Mouse (Mus musculus) hindbrain, postnatal 0 days (tissue): ENCODE data around the gene Eif5. TPM values are rescaled to one million over a fixed set of nuclear protein-coding genes. Genes with fewer than 3 reads are reported as not detected.
"Not testable (repeated sequence)": the region's sequence is repeated elsewhere in the genome, so short reads cannot be mapped to it uniquely, and the experiment has no call there.

Experiments used
- ATAC-seq: fragments of 200-750 bp; cut with Nextera tagmentation; 2 replicates; pipeline ENCODE4 v1.8.0; 2017; ENCODE audit warnings: mild to moderate bottlenecking, moderate TSS enrichment, moderate library complexity
- DNase-seq: peaks from one replicate; pipeline ENCODE4 v3.0.0-alpha.2; 2015; ENCODE audit warnings: low spot score
- H3K27ac ChIP-seq: fragments of 300-500 bp; sonication (generic); 2 replicates; pipeline ENCODE4 v1.5.1; 2014; ENCODE audit warnings: mild to moderate bottlenecking
- H3K27me3 ChIP-seq: fragments of 300-500 bp; sonication (generic); 2 replicates; pipeline ENCODE4 v1.6.1; 2014; ENCODE audit warnings: low read length, mixed read lengths; ENCODE audit not compliant: insufficient read depth
- H3K36me3 ChIP-seq: fragments of 300-500 bp; sonication (generic); 2 replicates; pipeline ENCODE4 v1.6.1; 2014; ENCODE audit warnings: low read length, mixed read lengths; ENCODE audit not compliant: insufficient read depth
- H3K4me1 ChIP-seq: fragments of 300-500 bp; sonication (generic); 2 replicates; pipeline ENCODE4 v1.6.1; 2014; ENCODE audit warnings: antibody characterized with exemption, low read length, mixed read lengths; ENCODE audit not compliant: insufficient read depth
- H3K4me2 ChIP-seq: fragments of 300-500 bp; sonication (generic); 2 replicates; pipeline ENCODE4 v1.6.1; 2014; ENCODE audit warnings: low read depth, mild to moderate bottlenecking, low read length, moderate library complexity, mixed read lengths
- H3K4me3 ChIP-seq: fragments of 300-500 bp; sonication (generic); 2 replicates; pipeline ENCODE4 v1.5.1; 2014; ENCODE audit warnings: low read length
- H3K9ac ChIP-seq: fragments of 300-500 bp; sonication (generic); replicated peaks from 2 replicates; pipeline ENCODE4 v1.6.1; 2014; ENCODE audit warnings: mild to moderate bottlenecking, low read length, moderate library complexity, mixed read lengths
- H3K9me3 ChIP-seq: fragments of 300-500 bp; sonication (generic); 2 replicates; pipeline ENCODE4 v1.6.1; 2016; ENCODE audit warnings: low read length, mixed read lengths
- CTCF ChIP-seq: IDR thresholded peaks from 2 replicates; pipeline ENCODE4 v1.5.1; 2016; ENCODE audit warnings: antibody characterized with exemption, control low read depth, low read depth
- WGBS: fragments of 180-500 bp; shearing (Covaris S2); extraction: QIAGEN DNeasy Blood & Tissue Kit; methylation state at CpG from one replicate; pipeline ENCODE4 v1.1.7; 2014; 5-methylcytosine and 5-hydroxymethylcytosine counted together
- polyA plus RNA-seq: library from polyadenylated mRNA; unstranded; fragments of >200 nt; fragmentation: Nextera tagmentation; extraction: Ambion mirVana; gene quantifications from 2 replicates; pipeline ENCODE4 v1.2.1, GENCODE M21; 2015
- total RNA-seq: library from RNA; depleted of rRNA; stranded (reverse); fragments of >200 nt; gene quantifications from 2 replicates; pipeline ENCODE4 v1.2.3, GENCODE M21; 2014

The Eif5 gene
- total and polyA plus RNA-seq, 2 experiments from 2014 or later: 197 to 576 TPM

DNA sequence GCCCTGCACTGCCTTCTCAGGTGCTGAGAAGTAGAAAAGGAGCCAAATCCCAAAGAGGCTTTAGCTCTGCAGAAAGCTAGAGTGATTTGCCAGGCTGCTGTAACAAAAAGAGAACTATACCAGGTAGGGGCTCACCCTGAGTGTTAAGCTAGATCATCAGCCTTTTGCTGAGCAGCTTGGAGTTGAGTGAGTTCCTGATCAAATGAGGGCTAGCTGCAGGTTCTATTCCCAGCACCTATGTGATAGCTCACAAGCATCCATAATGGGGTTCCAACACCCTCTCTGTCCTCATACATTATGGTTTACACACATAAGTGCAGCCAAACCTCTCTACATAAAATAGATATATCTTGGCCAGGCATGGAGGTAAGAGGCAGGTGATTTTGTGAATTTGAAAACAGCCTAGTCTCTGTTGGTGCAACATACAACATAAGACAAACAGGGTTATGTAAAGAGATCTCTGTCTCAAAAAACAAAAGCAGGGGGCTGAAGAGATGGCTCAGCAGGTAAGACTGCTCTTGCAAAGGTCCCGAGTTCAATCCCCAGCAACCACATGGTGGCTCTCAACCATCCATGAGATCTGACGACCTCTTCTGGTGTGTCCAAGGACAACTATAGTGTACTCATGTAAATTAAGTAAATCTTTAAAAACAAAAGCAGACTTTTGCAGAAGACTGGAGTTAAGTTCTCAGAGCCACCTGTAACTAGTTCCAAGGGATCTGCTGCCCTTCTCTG, 10.9 kb downstream of the Eif5 start:
- ATAC-seq (no peak), DNase-seq (no peak)
- Histone ChIP-seq H3K9ac (no peak overlapping the region), H3K4me2 (no peak overlapping the region), H3K27ac (no peak overlapping the region), H3K4me1 (no peaks in the 10 kb centered on the region), H3K4me3 (no peak overlapping the region), H3K36me3 (peaks cover 26% of the 10 kb centered on the region), H3K27me3 (no peaks in the 10 kb centered on the region), H3K9me3 (no peaks in the 10 kb centered on the region)
- TF ChIP-seq CTCF: no peak
- 50% methylated on average over 2 of the region's 2 CpGs for WGBS

DNA sequence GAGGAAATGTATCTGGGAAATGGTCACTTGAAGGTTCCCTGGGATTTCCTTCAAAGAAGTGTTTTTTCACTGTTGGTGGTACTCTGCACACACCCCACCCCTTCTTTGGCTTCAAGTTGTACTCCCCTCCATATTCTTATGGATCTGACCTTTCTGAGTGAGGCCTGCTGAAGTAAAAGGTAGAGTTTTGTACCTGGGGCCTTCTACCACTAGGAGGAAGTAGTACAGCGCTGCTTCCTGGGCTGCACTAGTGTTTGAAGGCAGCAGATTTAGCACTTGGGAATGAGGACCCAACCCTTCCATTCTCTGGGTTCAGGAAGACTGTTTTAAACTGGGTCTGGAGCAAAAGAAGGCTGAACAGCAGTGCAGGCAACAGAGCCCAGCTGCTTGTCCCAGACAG, 12.9 kb downstream of the Eif5 start:
- 52% methylated on average over 1 of the region's 1 CpGs for WGBS

DNA sequence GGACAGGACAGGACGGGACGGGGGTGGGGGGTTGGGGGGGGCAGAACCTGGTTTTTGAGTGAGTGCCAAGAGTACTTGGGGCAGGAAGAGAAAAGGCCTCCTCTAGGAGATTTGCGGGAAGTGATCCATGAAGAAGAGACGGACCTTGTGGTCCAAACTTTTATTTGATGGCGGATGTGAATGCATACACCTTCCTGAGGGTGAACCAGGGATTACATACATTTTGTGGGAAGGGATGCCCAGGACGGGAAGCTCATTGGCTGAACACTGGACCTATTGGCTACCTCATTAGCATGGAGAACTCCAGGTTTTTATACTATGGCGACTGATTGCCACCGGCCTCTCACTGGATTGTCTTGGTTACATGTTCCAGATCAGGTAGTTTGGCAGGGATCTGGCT, 14.5 kb downstream of the Eif5 start:
- WGBS: 60% methylated on average over 8 of the region's 8 CpGs
- no peak for ATAC-seq
- no peaks in the 10 kb centered on the region for H3K27me3 ChIP-seq
- H3K9me3 ChIP-seq: no peaks in the 10 kb centered on the region
- no peak overlapping the region for H3K9ac ChIP-seq
- no peak overlapping the region for H3K4me2 ChIP-seq
- H3K36me3 ChIP-seq: peaks cover 9% of the 10 kb centered on the region; the same call in 1 of the 2 replicates
- H3K27ac ChIP-seq: no peak overlapping the region
- no peak for DNase-seq
- H3K4me1 ChIP-seq: no peaks in the 10 kb centered on the region
- no peak overlapping the region for H3K4me3 ChIP-seq
- TF ChIP-seq CTCF: no peak

More for the DNA sequence above, 12.9 kb downstream of the Eif5 start:
- H3K36me3 ChIP-seq: peaks cover 16% of the 10 kb centered on the region; the same call in 1 of the 2 replicates
- no peak overlapping the region for H3K4me3 ChIP-seq
- H3K27me3 ChIP-seq: no peaks in the 10 kb centered on the region
- DNase-seq (no peak), ATAC-seq (no peak)
- H3K4me1 ChIP-seq: no peaks in the 10 kb centered on the region
- H3K4me2 ChIP-seq: no peak overlapping the region
- no peaks in the 10 kb centered on the region for H3K9me3 ChIP-seq
- H3K9ac ChIP-seq: no peak overlapping the region
- no peak overlapping the region for H3K27ac ChIP-seq
- TF ChIP-seq CTCF: no peak; the same call in 1 of the 2 replicates

DNA sequence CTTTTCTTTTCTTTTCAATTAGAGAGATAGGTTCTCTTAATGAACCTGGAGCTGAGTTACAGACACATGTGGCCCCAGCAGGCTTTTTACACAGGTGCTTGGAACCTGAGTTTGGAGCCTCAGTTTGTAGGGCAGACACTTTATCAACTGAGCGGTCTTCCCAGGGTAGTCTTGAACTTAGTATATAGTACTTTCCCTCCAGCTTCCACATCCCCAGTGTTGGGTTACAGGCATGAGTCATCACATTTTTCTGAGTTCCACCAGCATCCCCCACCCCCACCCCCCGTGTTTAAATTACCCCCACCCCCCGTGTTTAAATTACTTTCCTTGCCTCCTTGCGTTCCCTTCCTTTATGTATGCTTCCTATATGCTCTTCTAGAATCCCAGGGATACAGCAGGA, 17.5 kb downstream of the Eif5 start:
- no peak for TF ChIP-seq CTCF
- no peak for DNase-seq
- 71% methylated on average over 4 of the region's 4 CpGs for WGBS

DNA sequence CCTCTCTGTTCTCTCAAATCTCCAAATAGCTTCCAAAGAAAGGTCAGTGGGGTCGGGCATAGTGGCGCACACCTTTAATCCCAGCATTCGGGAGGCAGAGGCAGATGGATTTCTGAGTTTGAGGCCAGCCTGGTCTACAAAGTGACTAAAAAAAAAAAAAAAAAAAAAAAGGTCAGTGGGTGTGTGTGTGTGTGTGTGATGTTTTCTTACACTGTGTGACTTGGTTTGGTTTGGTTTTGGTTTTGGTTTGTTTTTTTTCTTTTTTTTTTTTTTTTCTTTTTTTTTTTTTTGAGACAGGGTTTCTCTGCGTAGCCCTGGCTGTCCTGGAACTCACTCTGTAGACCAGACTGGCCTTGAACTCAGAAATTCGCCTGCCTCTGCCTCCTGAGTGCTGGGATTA, 18.1 kb downstream of the Eif5 start:
- H3K9ac ChIP-seq, H3K4me1 ChIP-seq, ATAC-seq, H3K4me3 ChIP-seq, H3K9me3 ChIP-seq, H3K27me3 ChIP-seq, H3K36me3 ChIP-seq, H3K4me2 ChIP-seq, H3K27ac ChIP-seq, DNase-seq: not testable (repeated sequence)
- 86% methylated on average over 5 of the region's 5 CpGs for WGBS

More for the DNA sequence above, 17.5 kb downstream of the Eif5 start:
- H3K9ac ChIP-seq: no peak overlapping the region
- no peaks in the 10 kb centered on the region for H3K4me1 ChIP-seq
- H3K27me3 ChIP-seq: no peaks in the 10 kb centered on the region
- no peak overlapping the region for H3K27ac ChIP-seq
- no peak overlapping the region for H3K4me3 ChIP-seq
- no peak overlapping the region for H3K4me2 ChIP-seq
- no peaks in the 10 kb centered on the region for H3K36me3 ChIP-seq
- ATAC-seq: no peak
- H3K9me3 ChIP-seq: no peaks in the 10 kb centered on the region

DNA sequence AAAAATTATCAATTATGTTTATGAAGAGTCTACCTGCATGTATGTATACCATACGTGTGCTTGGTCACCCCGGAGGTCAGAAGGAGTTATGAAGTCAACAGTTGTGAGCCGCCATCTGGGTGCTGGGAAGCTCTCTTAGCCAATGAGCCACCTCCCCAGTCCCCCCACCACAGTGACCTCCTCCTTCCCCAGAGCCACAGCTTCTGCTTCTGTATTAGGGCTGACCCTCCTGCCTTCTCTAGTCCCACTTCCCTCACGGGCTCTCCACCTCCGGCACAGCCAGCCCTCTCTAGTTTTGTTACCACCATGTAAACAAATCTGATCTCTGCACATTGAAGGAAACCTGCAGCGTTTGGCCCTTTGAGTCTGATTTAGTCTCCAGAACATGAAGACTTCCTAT, 19.7 kb downstream of the Eif5 start:
- TF ChIP-seq CTCF: no peak
- 78% methylated on average over 6 of the region's 6 CpGs for WGBS
- H3K9ac ChIP-seq: no peak overlapping the region

DNA sequence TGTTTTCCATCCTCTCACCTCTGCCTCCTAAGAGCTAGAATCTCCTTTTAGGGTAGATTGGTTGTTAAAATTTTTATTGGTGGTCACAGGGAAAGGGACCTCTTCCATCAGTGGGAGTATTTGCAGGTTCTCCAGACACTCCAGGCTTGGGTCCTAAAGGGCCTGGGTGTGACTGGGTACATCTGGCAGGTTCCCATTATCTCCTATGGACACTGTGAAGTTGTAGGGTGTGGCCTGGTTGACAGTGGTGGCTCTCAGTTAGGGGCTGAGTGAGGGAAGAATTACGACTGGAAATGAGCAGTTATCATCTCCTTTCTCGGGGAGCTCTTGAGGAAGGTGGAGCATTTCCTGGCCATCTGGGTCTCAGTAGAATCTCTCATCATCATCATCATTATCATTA, 20.8 kb downstream of the Eif5 start:
- Histone ChIP-seq H3K36me3 (no peaks in the 10 kb centered on the region), H3K4me1 (no peaks in the 10 kb centered on the region), H3K9ac (no peak overlapping the region), H3K9me3 (no peaks in the 10 kb centered on the region), H3K4me3 (no peak overlapping the region), H3K27ac (no peak overlapping the region), H3K27me3 (no peaks in the 10 kb centered on the region), H3K4me2 (no peak overlapping the region)
- DNase-seq (no peak), ATAC-seq (no peak)
- WGBS: 71% methylated on average over 2 of the region's 2 CpGs
- no peak for TF ChIP-seq CTCF

More for the DNA sequence above, 19.7 kb downstream of the Eif5 start:
- Histone ChIP-seq H3K27me3 (no peaks in the 10 kb centered on the region), H3K4me3 (no peak overlapping the region), H3K4me2 (no peak overlapping the region), H3K36me3 (no peaks in the 10 kb centered on the region), H3K9me3 (no peaks in the 10 kb centered on the region), H3K27ac (no peak overlapping the region), H3K4me1 (no peaks in the 10 kb centered on the region)
- ATAC-seq (no peak), DNase-seq (no peak)
